20 mouse cellular contexts compared by ENCODE assay signal in the genomic region with DNA sequence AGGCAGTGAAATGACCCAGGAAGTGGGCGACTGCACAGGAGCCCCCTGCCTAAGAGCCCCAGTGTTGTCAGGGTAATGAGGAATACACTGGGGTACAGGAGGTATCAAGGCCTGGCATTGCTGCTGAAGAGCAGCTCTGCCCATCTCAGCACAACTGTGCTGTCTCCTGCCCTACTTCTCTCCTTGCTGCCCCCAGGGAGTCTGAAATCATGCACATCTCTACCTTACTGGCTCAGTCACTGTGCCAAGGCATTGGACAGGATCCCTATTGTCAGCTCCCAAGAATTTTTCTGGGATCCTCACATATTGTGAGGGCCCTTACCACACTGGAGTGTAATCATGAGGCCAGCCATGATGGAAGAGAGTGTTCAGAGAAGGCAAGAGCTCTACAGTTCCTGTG.
DNase-seq lines count a peak whose midpoint lies in the region; TF ChIP-seq lines count a peak whose summit lies in the region.
"Had no signal": no experiment of that assay in that cellular context is flagged by ENCODE, and none has a peak within 500 bp of the region (broad histone marks: within the 10 kb centered on the region; RNA-seq: fewer than 3 reads in every experiment).

No protein-coding gene starts in this region.

- H3K4me3 ChIP-seq in layer of hippocampus, adult 2 months: no peak overlapping the region
- H3K4me3 ChIP-seq: erythroblast, embryonic 14.5 days; heart, embryonic 10.5 days; heart, embryonic 15.5 days; hindbrain, embryonic 12.5 days; limb, embryonic 13.5 days; lung, embryonic 15.5 days; midbrain, embryonic 12.5 days; stomach, embryonic 15.5 days had no signal

- DNase-seq in cerebellum, adult 18-20 months: peak; percentile 33 to 43
- no peak for DNase-seq in cerebellum, adult 8-10 months
- DNase-seq in layer of hippocampus, adult 2 months (ENCODE audit: low spot score in 2 of 2): no peak
- no peak for DNase-seq in layer of hippocampus, adult 8-10 months (ENCODE audit: low spot score in 2 of 2)
- DNase-seq in cerebellum, adult 9-10 months: peak; percentile 45
- DNase-seq in cerebellum, postnatal 25 days: peak; percentile 44 to 50
- no peak for DNase-seq in heart, postnatal 4 days
- DNase-seq: B cell, adult 2 months; gastrocnemius, postnatal 25 days; heart, adult 11 months; kidney, adult 9 months; kidney, postnatal 10 days had no signal

- H3K27ac ChIP-seq in layer of hippocampus, adult 2 months: peak overlapping the region; percentile 73
- H3K27ac ChIP-seq: heart, embryonic 10.5 days; heart, embryonic 15.5 days; hindbrain, embryonic 12.5 days; limb, embryonic 13.5 days; lung, embryonic 15.5 days; stomach, embryonic 15.5 days had no signal

- no peak for TF ChIP-seq CTCF in layer of hippocampus, adult 2 months (conservative IDR thresholded peaks at IDR 0.05)

Comparison
In these comparisons a context has a peak if more than half of its experiments do, and no peak if none do; other contexts are left out.
1. DNase-seq: peak in cerebellum, adult 18-20 months (2 of 2), cerebellum, adult 9-10 months (single experiment) and cerebellum, postnatal 25 days (2 of 2); none in cerebellum, adult 8-10 months (single experiment), layer of hippocampus, adult 2 months (0 of 2), layer of hippocampus, adult 8-10 months (0 of 2) and heart, postnatal 4 days (single experiment).